Mouse (Mus musculus): Measurements from ENCODE around the gene BC029722.

DNA sequence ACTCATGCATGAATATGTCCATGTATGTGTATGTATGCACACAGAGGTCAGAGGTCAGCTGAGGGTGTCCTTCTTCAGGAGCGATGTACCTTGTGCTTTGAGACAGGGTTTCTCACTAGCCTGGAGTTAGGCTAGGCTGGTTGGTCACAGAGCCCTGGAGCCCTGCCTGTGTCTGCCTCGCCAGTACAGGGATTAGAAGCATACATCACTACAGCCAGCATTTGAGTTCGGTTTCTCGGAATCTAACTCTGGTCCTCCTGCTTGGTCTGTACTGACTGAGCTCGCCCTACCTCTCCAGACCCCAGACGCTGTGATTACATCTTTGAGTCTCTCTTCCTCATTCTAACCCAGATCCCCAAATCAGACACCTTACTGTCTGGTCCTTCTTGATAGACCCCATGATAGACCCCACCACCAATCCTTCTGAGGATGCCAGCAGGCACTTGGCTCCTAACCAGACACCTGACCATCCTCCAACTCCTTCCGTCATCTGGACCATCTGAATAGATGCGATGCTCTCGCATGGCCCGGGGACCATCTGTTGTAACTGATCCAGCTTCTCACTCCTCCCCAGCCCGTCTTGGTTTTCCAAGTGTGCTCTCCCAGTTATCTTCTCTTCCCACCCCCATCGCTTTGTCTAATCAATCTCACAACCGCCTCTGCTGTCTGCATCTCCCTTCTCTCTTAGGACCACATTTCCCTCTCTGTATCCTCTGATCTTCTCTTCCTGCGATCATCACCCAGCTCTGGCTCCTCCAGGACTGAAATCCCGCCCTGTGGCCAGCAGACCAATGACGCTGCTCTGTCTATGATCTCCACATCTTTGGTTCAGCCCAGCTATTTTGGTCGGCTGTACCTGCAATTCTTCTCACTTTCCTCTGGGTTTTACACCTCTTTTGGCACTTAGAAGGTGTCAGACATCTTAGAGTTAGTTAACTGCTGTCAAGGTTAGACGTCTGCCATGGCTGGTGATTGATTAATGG is 31.0 kb downstream of the BC029722 start:
- TF ChIP-seq GATA1 (IDR thresholded peaks at IDR 0.05; ENCODE audit: low read length) (no peak), TAL1 (IDR thresholded peaks at IDR 0.05; ENCODE audit: low read length) (no peak)
